Mouse (Mus musculus): ENCODE data around the gene Mmp11. TPM values are rescaled to one million over a fixed set of nuclear protein-coding genes. Genes with fewer than 3 reads are reported as not detected.

Gene Mmp11
- total and polyA plus RNA-seq, 2 experiments = 0.18 to 1.4 TPM

- Histone ChIP-seq H3K36me3 (ENCODE audit: control insufficient read depth, insufficient read depth, low read length) (no peaks in the 10 kb centered on the region), H3K27me3 (ENCODE audit: control insufficient read depth, insufficient read depth, low read length) (no peaks in the 10 kb centered on the region), H3K79me2 (ENCODE audit: control insufficient read depth, insufficient read depth, low read length) (no peaks in the 10 kb centered on the region), H3K9ac (ENCODE audit: low read depth, low read length) (peak overlapping the region; percentile 76), H3K27ac (replicated peaks; ENCODE audit: insufficient read depth, low read depth, low read length) (peak overlapping the region; percentile 85), H3K4me1 (ENCODE audit: control insufficient read depth, insufficient read depth, low read length) (peaks cover 6% of the 10 kb centered on the region; the same call in 1 of the 2 replicates), H3K4me3 (ENCODE audit: insufficient read depth, low read depth, low read length) (peak overlapping the region; percentile 27)
- 7% methylated on average over 15 of the region's 15 CpGs for WGBS
- peak; percentile 38; the same call in 1 of the 2 replicates for TF ChIP-seq POLR2A (IDR thresholded peaks at IDR 0.05; ENCODE audit: extremely low read depth, insufficient read depth, low read length)
- no peak for TF ChIP-seq CTCF (IDR thresholded peaks at IDR 0.05; ENCODE audit: low read depth, low read length)
- DNase-seq (ENCODE audit: extremely low read depth, low read depth, low spot score) = no peak
Measured at GRCm38 (mm10) chr10:75882433-75883231, 53.7 kb downstream of the Mmp11 start.

DNA sequence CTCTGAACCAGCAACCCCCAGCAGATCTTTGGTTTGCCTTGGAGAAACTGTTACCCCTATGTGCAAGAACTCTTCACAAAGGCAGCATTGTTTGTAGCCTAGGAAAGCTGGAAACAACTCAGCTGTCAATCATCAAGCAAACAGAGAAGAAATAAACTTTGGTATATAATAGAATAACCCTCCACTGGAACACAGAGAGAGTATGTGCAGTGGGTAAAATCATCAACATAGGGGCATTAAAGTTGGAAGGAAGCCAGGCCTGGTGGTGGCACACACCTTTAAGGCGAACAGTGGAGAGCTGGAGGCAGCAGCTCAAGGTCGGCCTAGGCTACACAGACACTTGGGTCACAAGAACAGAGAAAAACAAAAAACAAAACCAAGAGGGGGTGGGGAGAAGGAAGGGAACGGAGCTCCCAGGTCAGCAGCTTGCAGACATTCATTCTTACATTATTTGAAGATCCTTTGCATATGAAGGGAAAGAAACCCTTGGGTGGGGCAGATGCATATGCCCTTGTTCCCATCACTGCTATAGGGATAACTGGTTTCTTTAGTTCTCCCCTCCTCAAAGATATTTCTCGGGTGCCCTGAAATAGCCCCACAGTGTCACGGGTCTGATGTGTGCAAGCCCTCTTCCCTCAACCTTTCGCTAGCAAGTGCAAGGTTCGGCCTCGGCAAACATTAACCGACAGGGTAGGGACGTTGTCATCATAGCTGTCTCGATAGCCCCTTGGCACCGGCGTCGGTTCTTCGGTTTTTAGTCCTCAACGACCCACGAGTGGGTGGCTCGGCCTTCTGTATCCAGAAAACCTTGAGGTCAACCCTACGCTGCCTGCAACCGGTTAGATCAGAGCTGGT is 54.5 kb downstream of the Mmp11 start:
- H3K79me2 ChIP-seq (ENCODE audit: control insufficient read depth, insufficient read depth, low read length) = no peaks in the 10 kb centered on the region
- no peak for TF ChIP-seq CTCF (IDR thresholded peaks at IDR 0.05; ENCODE audit: low read depth, low read length)
- no peak for TF ChIP-seq POLR2A (IDR thresholded peaks at IDR 0.05; ENCODE audit: extremely low read depth, insufficient read depth, low read length)
- no peaks in the 10 kb centered on the region for H3K27me3 ChIP-seq (ENCODE audit: control insufficient read depth, insufficient read depth, low read length)
- H3K36me3 ChIP-seq (ENCODE audit: control insufficient read depth, insufficient read depth, low read length) = no peaks in the 10 kb centered on the region
- no peak overlapping the region for H3K4me3 ChIP-seq (ENCODE audit: insufficient read depth, low read depth, low read length)
- 16% methylated on average over 20 of the region's 20 CpGs for WGBS
- peaks cover 6% of the 10 kb centered on the region; the same call in 1 of the 2 replicates for H3K4me1 ChIP-seq (ENCODE audit: control insufficient read depth, insufficient read depth, low read length)
- DNase-seq (ENCODE audit: extremely low read depth, low read depth, low spot score) = peak; percentile 93
- peak overlapping the region; percentile 63 for H3K9ac ChIP-seq (ENCODE audit: low read depth, low read length)
- peak overlapping the region; percentile 85 for H3K27ac ChIP-seq (replicated peaks; ENCODE audit: insufficient read depth, low read depth, low read length)

DNA sequence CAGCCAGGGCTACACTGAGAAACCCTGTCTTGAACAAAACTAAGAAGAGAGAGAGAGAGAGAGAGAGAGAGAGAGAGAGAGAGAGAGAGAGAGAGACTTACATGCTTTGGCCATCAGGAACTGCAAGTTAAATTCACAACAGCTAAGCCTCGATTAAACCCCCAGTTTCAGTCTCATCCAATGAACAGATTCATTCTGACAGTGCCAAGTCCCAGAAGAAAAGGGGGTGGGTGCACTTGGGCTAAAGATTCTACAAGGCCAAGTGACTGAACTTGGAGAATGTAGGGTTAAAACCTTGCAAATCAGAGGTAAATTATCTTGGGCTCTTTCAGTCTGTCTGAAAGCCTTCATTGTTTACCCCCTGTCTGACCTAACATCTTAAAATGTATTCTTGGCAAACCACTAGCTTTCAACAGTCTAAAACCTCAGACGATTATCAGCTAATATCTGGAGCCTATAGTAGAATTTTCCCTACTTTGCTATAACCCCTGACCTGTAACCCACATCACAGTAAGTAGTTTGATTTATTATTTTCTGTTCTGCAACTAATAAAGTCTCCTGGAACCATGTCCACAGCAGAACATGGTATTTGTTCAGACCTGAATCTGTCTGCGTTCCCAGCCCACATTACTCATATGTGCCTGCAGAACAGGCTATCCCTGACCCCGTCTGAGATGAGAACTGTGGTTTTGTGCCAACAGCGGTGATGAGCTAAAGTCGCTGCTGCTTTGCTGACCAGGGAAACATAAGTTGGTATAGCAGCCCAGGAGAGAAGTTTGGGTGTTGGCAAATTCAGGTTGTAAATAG is 55.3 kb downstream of the Mmp11 start:
- Histone ChIP-seq H3K36me3 (ENCODE audit: control insufficient read depth, insufficient read depth, low read length) (no peaks in the 10 kb centered on the region), H3K79me2 (ENCODE audit: control insufficient read depth, insufficient read depth, low read length) (no peaks in the 10 kb centered on the region), H3K4me1 (ENCODE audit: control insufficient read depth, insufficient read depth, low read length) (peaks cover 6% of the 10 kb centered on the region; the same call in 1 of the 2 replicates), H3K9ac (ENCODE audit: low read depth, low read length) (peak overlapping the region; percentile 46; the same call in 1 of the 2 replicates), H3K4me3 (ENCODE audit: insufficient read depth, low read depth, low read length) (no peak overlapping the region), H3K27me3 (ENCODE audit: control insufficient read depth, insufficient read depth, low read length) (no peaks in the 10 kb centered on the region), H3K27ac (replicated peaks; ENCODE audit: insufficient read depth, low read depth, low read length) (peak overlapping the region; percentile 85)
- no peak for DNase-seq (ENCODE audit: extremely low read depth, low read depth, low spot score)
- TF ChIP-seq CTCF (IDR thresholded peaks at IDR 0.05; ENCODE audit: low read depth, low read length) = no peak
- TF ChIP-seq POLR2A (IDR thresholded peaks at IDR 0.05; ENCODE audit: extremely low read depth, insufficient read depth, low read length) = no peak
- 27% methylated on average over 6 of the region's 6 CpGs for WGBS

GRCm38 (mm10) chr10:75880351-75880750 is 55.9 kb downstream of the Mmp11 start:
- no peak for DNase-seq (ENCODE audit: extremely low read depth, low read depth, low spot score)
- 95% methylated on average over 10 of the region's 10 CpGs for WGBS
- Histone ChIP-seq H3K36me3 (ENCODE audit: control insufficient read depth, insufficient read depth, low read length) (no peaks in the 10 kb centered on the region), H3K27ac (replicated peaks; ENCODE audit: insufficient read depth, low read depth, low read length) (no peak overlapping the region), H3K4me1 (ENCODE audit: control insufficient read depth, insufficient read depth, low read length) (peaks cover 6% of the 10 kb centered on the region; the same call in 1 of the 2 replicates), H3K4me3 (ENCODE audit: insufficient read depth, low read depth, low read length) (no peak overlapping the region), H3K27me3 (ENCODE audit: control insufficient read depth, insufficient read depth, low read length) (no peaks in the 10 kb centered on the region), H3K9ac (ENCODE audit: low read depth, low read length) (no peak overlapping the region), H3K79me2 (ENCODE audit: control insufficient read depth, insufficient read depth, low read length) (no peaks in the 10 kb centered on the region)
- no peak for TF ChIP-seq POLR2A (IDR thresholded peaks at IDR 0.05; ENCODE audit: extremely low read depth, insufficient read depth, low read length)
- no peak for TF ChIP-seq CTCF (IDR thresholded peaks at IDR 0.05; ENCODE audit: low read depth, low read length)

DNA sequence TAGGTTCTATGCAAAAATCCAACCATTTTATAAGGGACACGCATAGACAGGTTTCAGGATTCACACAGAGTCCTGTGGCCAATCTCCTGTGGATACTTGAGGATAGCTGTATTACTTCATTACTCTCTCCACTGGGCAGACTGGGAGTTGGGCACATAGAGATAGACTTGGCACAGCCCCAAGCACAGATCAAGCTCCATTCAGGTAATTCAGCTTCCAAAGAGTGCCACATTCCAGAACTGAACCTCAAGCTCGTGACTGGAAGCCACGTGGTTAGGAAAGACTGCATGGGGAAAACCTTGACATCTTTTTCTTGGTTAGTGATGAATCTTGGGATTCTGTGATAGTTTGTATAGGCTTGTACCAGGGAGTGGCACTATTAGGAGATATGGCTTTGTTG is 57.5 kb downstream of the Mmp11 start:
- Histone ChIP-seq H3K36me3 (ENCODE audit: control insufficient read depth, insufficient read depth, low read length) (no peaks in the 10 kb centered on the region), H3K9ac (ENCODE audit: low read depth, low read length) (no peak overlapping the region), H3K27ac (replicated peaks; ENCODE audit: insufficient read depth, low read depth, low read length) (no peak overlapping the region), H3K4me3 (ENCODE audit: insufficient read depth, low read depth, low read length) (no peak overlapping the region), H3K4me1 (ENCODE audit: control insufficient read depth, insufficient read depth, low read length) (peaks cover 6% of the 10 kb centered on the region; the same call in 1 of the 2 replicates), H3K79me2 (ENCODE audit: control insufficient read depth, insufficient read depth, low read length) (no peaks in the 10 kb centered on the region), H3K27me3 (ENCODE audit: control insufficient read depth, insufficient read depth, low read length) (no peaks in the 10 kb centered on the region)
- WGBS = 60% methylated on average over 3 of the region's 3 CpGs
- TF ChIP-seq CTCF (IDR thresholded peaks at IDR 0.05; ENCODE audit: low read depth, low read length) (no peak), POLR2A (IDR thresholded peaks at IDR 0.05; ENCODE audit: extremely low read depth, insufficient read depth, low read length) (no peak)
- DNase-seq (ENCODE audit: extremely low read depth, low read depth, low spot score) = peak; percentile 53
